Mouse (Mus musculus): Measurements from ENCODE around the gene Pafah1b2. TPM values are rescaled to one million over a fixed set of nuclear protein-coding genes. Genes with fewer than 3 reads are reported as not detected.

Pafah1b2 gene
- polyA plus RNA-seq (2014; fragmentation: Illumina TruSeq; extraction: RNeasy Lipid Tissue Mini Kit (QIAGEN cat#74804); ENCODE audit: low read depth, low replicate concordance) = 407 TPM

DNA sequence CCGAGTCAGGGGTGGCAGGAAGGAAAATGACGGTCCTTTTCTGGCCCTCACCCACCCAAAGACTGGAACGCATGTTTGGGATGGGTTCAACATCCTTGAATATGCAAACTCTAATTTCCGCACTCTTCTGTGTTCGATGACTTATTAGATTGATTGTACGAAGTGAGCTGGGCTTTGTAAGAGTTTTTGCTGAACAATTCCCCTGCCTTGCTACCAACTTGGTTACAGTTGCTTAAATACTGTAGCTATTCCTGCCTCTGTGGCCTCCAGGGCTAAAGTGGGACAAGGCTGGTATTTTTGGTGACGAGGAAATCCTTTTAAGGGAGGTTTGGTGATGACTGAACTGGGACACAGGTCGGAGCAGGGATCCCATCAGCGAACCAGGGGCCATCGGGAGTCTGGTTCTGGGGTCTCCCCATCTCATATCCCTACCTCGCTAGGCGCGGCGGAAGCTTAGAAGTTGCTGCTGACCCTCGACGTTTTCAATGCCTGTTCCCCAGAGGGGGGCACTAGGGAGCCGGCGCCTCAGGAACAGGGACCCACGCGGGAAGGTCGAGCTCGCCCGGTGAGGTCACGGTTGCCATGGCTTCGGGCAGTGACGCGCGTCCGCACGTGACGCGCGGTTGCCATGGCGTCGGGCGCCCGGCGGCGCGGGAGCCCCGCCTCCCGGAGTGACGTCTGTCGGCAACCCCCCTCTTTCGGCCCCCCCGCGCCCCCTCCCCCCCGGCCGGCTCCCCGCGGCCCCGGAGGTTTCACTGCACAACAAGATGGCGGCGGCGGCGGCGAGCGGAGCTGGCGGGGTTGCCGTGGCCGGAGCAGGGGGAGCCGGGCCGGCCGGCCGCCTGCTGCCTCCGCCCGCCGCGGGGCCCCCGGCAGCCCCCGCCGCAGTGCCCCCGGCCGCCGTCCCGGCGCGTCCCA, at the start of gene Pafah1b2, which contains the start of gene Sik3:
Gene Pafah1b2, minus strand, starts transcription at position 600 of the 918 bp plus-strand sequence.
Gene Sik3, plus strand, starts transcription at position 730 of the 918 bp plus-strand sequence.

GRCm38 (mm10) chr9:45955107-45955963, 57.2 kb downstream of the Pafah1b2 start, which contains the start of gene Sidt2:
TSS of gene Sidt2 (minus strand) at chr9:45955258.

DNA sequence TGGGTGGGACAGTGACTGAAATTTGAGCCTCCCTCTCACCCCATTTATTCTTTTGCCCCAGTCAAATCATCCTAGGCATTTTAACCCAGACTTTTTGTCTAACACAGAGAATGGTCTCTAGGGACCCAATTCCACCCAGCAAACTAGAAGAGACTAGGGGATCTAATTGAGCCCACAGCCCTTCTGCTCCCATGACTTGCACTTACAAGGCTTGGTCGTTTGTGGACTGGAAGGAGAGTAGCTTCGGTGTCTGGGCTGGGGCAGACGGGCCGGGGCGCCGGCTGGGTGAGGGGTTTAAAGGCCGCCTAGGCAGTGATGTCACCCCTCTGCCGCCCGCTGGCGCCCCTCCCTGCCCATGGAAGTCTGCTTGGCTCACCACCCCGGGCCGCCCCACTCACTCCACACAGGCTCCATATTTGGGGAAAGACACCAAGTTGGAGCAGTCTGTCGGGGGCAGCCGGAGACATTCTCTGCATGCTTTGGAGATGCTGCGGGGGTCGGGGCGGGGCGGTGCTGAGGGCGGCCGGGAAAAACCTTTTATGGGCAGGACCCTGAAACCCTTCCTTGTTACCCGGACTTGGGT, 76.8 kb downstream of the Pafah1b2 start, which contains the start of gene Tagln:
Gene Tagln, minus strand, starts transcription at position 431 of the 583 bp plus-strand sequence.

Other genes starting within 250 kb of the Pafah1b2 start
- 8.9 TPM for gene Cep164, start 184.0 kb downstream of the Pafah1b2 start, polyA plus RNA-seq (2014; fragmentation: Illumina TruSeq; extraction: RNeasy Lipid Tissue Mini Kit (QIAGEN cat#74804); ENCODE audit: low read depth, low replicate concordance)
- gene Bace1, start 174.1 kb downstream of the Pafah1b2 start, polyA plus RNA-seq (2014; fragmentation: Illumina TruSeq; extraction: RNeasy Lipid Tissue Mini Kit (QIAGEN cat#74804); ENCODE audit: low read depth, low replicate concordance) = 0.95 TPM
- 6.2 TPM for gene Pcsk7, start 106.2 kb downstream of the Pafah1b2 start, polyA plus RNA-seq (2014; fragmentation: Illumina TruSeq; extraction: RNeasy Lipid Tissue Mini Kit (QIAGEN cat#74804); ENCODE audit: low read depth, low replicate concordance)
- 68.9 TPM for gene Rnf214, start 105.8 kb downstream of the Pafah1b2 start, polyA plus RNA-seq (2014; fragmentation: Illumina TruSeq; extraction: RNeasy Lipid Tissue Mini Kit (QIAGEN cat#74804); ENCODE audit: low read depth, low replicate concordance)
- gene Tagln, start 76.6 kb downstream of the Pafah1b2 start, polyA plus RNA-seq (2014; fragmentation: Illumina TruSeq; extraction: RNeasy Lipid Tissue Mini Kit (QIAGEN cat#74804); ENCODE audit: low read depth, low replicate concordance) = 7.6 TPM
- gene Sidt2, start 57.4 kb downstream of the Pafah1b2 start, polyA plus RNA-seq (2014; fragmentation: Illumina TruSeq; extraction: RNeasy Lipid Tissue Mini Kit (QIAGEN cat#74804); ENCODE audit: low read depth, low replicate concordance) = 9.8 TPM
- 9.9 TPM for gene Sik3, start 130 bp upstream of the Pafah1b2 start, polyA plus RNA-seq (2014; fragmentation: Illumina TruSeq; extraction: RNeasy Lipid Tissue Mini Kit (QIAGEN cat#74804); ENCODE audit: low read depth, low replicate concordance)
- gene Apoa1, start 215.9 kb upstream of the Pafah1b2 start, polyA plus RNA-seq (2014; fragmentation: Illumina TruSeq; extraction: RNeasy Lipid Tissue Mini Kit (QIAGEN cat#74804); ENCODE audit: low read depth, low replicate concordance) = not detected
- not detected for gene Apoc3, start 222.9 kb upstream of the Pafah1b2 start, polyA plus RNA-seq (2014; fragmentation: Illumina TruSeq; extraction: RNeasy Lipid Tissue Mini Kit (QIAGEN cat#74804); ENCODE audit: low read depth, low replicate concordance)
- gene Apoa4, start 228.0 kb upstream of the Pafah1b2 start, polyA plus RNA-seq (2014; fragmentation: Illumina TruSeq; extraction: RNeasy Lipid Tissue Mini Kit (QIAGEN cat#74804); ENCODE audit: low read depth, low replicate concordance) = not detected

Data from testis, adult 10 weeks (tissue).